Mouse (Mus musculus) forebrain, embryonic 14.5 days (tissue): Measurements from ENCODE around the gene Odf3b. TPM values are rescaled to one million over a fixed set of nuclear protein-coding genes. Genes with fewer than 3 reads are reported as not detected.
A peak's percentile ranks its signal among the peaks of the same experiment; 100 is the strongest.

Source experiments
- ATAC-seq: fragments of 200-750 bp; cut with Nextera tagmentation; 2 replicates; pipeline ENCODE4 v1.8.0; 2017; ENCODE audit warnings: mild to moderate bottlenecking, moderate library complexity
- DNase-seq: peaks from one replicate; pipeline ENCODE4 v3.0.0-alpha.2; 2015; ENCODE audit warnings: low spot score
- H3K27ac ChIP-seq: fragments of 300-500 bp; sonication (generic); 2 replicates; pipeline ENCODE4 v1.5.1; 2014; ENCODE audit warnings: low read depth, mild to moderate bottlenecking, control low read depth, low read length, moderate library complexity
- H3K27me3 ChIP-seq: fragments of 300-500 bp; sonication (generic); replicated peaks from 2 replicates; pipeline ENCODE4 v1.6.1; 2014; ENCODE audit warnings: low read length, control low read depth, mixed read lengths; ENCODE audit not compliant: control insufficient read depth, insufficient read depth
- H3K36me3 ChIP-seq: fragments of 300-500 bp; sonication (generic); 2 replicates; pipeline ENCODE4 v1.6.1; 2014; ENCODE audit warnings: low read length, control low read depth; ENCODE audit not compliant: control insufficient read depth, insufficient read depth
- H3K4me1 ChIP-seq: fragments of 300-500 bp; sonication (generic); 2 replicates; pipeline ENCODE4 v1.6.1; 2014; ENCODE audit warnings: antibody characterized with exemption, low read length, control low read depth; ENCODE audit not compliant: control insufficient read depth, insufficient read depth
- H3K4me2 ChIP-seq: fragments of 300-500 bp; sonication (generic); 2 replicates; pipeline ENCODE4 v1.6.1; 2014; ENCODE audit warnings: mild to moderate bottlenecking, control low read depth, low read length
- H3K4me3 ChIP-seq: fragments of 300-500 bp; sonication (generic); 2 replicates; pipeline ENCODE4 v1.5.1; 2014; ENCODE audit warnings: low read depth, low read length, control low read depth
- H3K9ac ChIP-seq: fragments of 300-500 bp; sonication (generic); 2 replicates; pipeline ENCODE4 v1.6.1; 2014; ENCODE audit warnings: mild to moderate bottlenecking, low read length, control low read depth, moderate library complexity
- H3K9me3 ChIP-seq: fragments of 300-500 bp; sonication (generic); replicated peaks from 2 replicates; pipeline ENCODE4 v1.6.1; 2016; ENCODE audit warnings: low read length, control low read depth, mixed read lengths; ENCODE audit not compliant: control insufficient read depth
- WGBS: fragments of 180-500 bp; shearing (Covaris S2); extraction: QIAGEN DNeasy Blood & Tissue Kit; methylation state at CpG from one replicate; pipeline ENCODE4 v1.1.7; 2014; 5-methylcytosine and 5-hydroxymethylcytosine counted together
- polyA plus RNA-seq: library from polyadenylated mRNA; unstranded; fragments of >200 nt; fragmentation: Nextera tagmentation; extraction: Ambion mirVana; gene quantifications from 2 replicates; pipeline ENCODE4 v1.2.1, GENCODE M21; 2014

The Odf3b gene
- polyA plus RNA-seq, 1 experiment from 2014 or later: 2.9 TPM

DNA sequence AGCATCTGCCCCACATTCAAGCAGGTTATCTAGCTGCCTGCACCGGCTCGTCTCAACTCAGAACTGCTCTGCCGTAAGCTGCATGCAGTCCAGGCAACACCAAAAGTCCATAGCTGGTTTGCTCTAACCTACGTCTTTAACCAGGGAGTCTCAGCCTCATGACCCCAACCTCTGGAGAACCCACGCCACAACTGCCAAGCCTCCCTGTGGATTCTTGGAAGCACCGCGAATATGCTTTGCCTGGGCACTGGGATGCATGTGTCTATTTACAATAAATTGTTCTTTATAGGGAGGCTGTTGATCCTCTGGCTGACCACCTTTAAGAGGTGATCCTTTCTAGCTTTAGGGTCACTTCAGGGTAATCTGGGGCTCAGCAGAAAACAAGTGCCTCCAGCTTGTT, 6.5 kb downstream of the Odf3b start:
- Histone ChIP-seq H3K9ac (0 out of 2 replicates have a peak overlapping the region, but pooled peaks have one; percentile 84), H3K27ac (no peak overlapping the region), H3K27me3 (peaks cover 15% of the 10 kb centered on the region), H3K4me3 (peak overlapping the region; percentile 71), H3K9me3 (no peaks in the 10 kb centered on the region), H3K4me2 (peak overlapping the region; percentile 87), H3K4me1 (peaks cover 2% of the 10 kb centered on the region; the same call in 1 of the 2 replicates), H3K36me3 (peaks cover 54% of the 10 kb centered on the region)
- DNase-seq: no peak
- no peak for ATAC-seq
- 89% methylated on average over 7 of the region's 7 CpGs for WGBS

DNA sequence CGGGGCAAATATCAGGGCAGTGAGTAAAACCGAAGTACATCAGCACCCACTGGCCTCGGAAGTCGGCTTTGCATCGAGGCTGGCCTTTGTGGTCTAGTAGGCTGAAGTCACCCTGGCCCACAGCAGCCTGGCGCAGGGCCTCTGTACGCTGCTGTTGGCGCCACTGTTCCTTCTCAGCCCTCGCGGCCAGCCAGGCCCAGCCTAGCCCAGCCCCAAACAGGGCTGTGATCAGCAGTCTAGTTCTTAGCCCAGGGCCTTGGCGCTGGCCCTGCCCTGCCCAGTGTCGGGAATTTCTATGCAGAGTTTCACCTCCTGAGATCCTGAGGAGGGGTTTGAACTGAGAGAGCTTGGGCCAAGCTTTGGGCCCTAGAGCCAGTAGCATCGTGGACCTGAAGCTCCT, 7.0 kb downstream of the Odf3b start:
- Histone ChIP-seq H3K27ac (no peak overlapping the region), H3K4me3 (no peak overlapping the region), H3K9ac (no peak overlapping the region), H3K36me3 (peaks cover 59% of the 10 kb centered on the region), H3K4me1 (peaks cover 2% of the 10 kb centered on the region; the same call in 1 of the 2 replicates), H3K9me3 (no peaks in the 10 kb centered on the region), H3K4me2 (no peak overlapping the region), H3K27me3 (peaks cover 11% of the 10 kb centered on the region)
- DNase-seq: no peak
- ATAC-seq: no peak
- 85% methylated on average over 13 of the region's 13 CpGs for WGBS

DNA sequence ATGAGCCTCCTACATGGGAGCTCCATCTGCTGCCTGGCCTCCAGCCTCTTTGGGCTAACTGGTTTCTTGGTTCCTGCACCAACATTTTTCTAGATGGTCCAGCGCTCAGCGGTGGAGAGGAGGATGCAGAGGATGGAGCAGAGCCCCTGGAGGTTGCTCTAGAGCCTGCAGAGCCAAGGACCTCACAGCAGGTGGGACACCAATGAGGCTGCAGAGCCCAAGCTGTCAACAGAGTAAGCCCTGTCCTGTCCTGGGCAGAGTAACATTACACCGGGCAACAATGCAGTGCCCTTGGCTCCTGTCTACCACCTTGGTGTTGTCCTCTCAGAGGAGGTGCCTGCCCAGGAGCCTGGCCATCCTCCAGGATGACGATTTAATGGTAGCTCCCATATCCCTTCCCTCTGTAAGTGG, 13.9 kb downstream of the Odf3b start:
- Histone ChIP-seq H3K36me3 (peaks cover 99% of the 10 kb centered on the region), H3K4me2 (no peak overlapping the region), H3K4me3 (no peak overlapping the region), H3K9me3 (no peaks in the 10 kb centered on the region), H3K9ac (no peak overlapping the region), H3K27ac (no peak overlapping the region), H3K27me3 (no peaks in the 10 kb centered on the region), H3K4me1 (no peaks in the 10 kb centered on the region)
- DNase-seq (no peak), ATAC-seq (no peak)
- WGBS: 89% methylated on average over 4 of the region's 4 CpGs

DNA sequence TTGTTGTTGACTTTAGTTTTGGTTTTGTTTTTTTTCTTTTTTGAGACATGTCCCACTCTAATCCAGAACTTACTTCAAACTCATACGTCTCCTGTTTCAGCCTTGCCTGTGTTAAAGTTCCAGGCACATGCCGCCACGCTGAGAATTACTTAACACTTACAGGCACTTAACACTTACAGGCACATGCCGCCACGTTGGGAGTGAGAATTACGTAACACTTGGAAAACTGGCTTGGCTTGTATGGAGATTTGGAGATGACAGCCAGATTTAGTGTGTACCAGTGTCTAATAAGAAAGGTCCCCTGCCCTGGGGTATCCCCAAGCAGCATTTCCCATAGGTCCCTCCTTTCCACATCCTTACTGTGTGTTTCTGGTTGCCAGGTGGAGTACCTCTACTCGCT, 16.0 kb downstream of the Odf3b start:
- DNase-seq: no peak
- Histone ChIP-seq H3K4me3 (no peak overlapping the region), H3K4me1 (no peaks in the 10 kb centered on the region), H3K27ac (no peak overlapping the region), H3K9me3 (no peaks in the 10 kb centered on the region), H3K27me3 (no peaks in the 10 kb centered on the region), H3K36me3 (peaks cover 81% of the 10 kb centered on the region), H3K4me2 (no peak overlapping the region), H3K9ac (no peak overlapping the region)
- WGBS: 92% methylated on average over 7 of the region's 7 CpGs
- ATAC-seq: no peak

DNA sequence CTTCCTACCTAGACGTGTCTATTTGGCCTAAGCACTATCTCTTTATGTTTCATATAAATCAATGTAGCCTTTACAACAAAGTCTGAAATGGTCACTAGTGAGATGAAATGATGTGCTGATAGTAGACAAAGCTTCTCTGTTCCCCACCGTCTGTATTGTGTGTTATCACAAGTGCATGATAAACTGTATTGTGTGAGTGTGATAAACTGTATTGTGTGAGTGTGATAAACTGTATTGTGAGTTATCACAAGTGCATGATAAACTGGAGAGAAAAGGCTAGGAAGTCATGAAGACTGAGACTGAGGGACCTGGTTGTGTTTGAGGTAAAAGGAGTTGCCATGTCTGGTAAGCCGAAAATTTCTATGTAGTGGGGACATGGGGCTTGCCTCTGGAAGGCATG, 20.3 kb downstream of the Odf3b start:
- no peak for ATAC-seq

DNA sequence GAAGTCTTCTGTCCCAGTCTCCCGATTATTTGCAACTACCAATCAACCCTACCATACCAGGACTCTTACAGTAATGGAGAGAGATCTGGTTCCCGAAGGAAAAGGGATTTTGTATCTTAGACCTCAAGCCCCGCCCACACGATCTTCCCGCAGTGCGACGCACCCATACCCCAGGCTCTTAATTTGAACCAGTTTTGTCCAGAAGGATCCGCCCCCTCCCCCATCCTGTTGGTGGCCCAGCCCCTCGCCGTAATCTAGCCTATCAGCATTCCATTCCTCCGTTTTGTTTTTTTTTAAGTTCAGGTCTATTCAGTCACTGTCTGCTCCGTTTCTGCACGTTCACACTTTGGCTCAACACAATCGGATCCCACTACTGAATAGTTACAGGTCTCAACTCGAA, 22.7 kb downstream of the Odf3b start:
- H3K9ac ChIP-seq: peak overlapping the region; percentile 83
- 0% methylated on average over 15 of the region's 15 CpGs for WGBS
- peak overlapping the region; percentile 78 for H3K4me2 ChIP-seq
- peaks cover 14% of the 10 kb centered on the region for H3K4me1 ChIP-seq
- H3K27ac ChIP-seq: peak overlapping the region; percentile 46
- DNase-seq: peak; percentile 93
- peak; percentile 60 for ATAC-seq
- H3K27me3 ChIP-seq: no peaks in the 10 kb centered on the region
- peaks cover 41% of the 10 kb centered on the region for H3K36me3 ChIP-seq
- peak overlapping the region; percentile 83 for H3K4me3 ChIP-seq
- H3K9me3 ChIP-seq: no peaks in the 10 kb centered on the region

More for the DNA sequence above, 20.3 kb downstream of the Odf3b start:
- Histone ChIP-seq H3K27me3 (no peaks in the 10 kb centered on the region), H3K27ac (no peak overlapping the region), H3K9ac (no peak overlapping the region), H3K36me3 (peaks cover 41% of the 10 kb centered on the region), H3K4me2 (no peak overlapping the region), H3K4me3 (no peak overlapping the region), H3K9me3 (no peaks in the 10 kb centered on the region), H3K4me1 (peaks cover 14% of the 10 kb centered on the region)
- DNase-seq: no peak
- 88% methylated on average over 3 of the region's 3 CpGs for WGBS

DNA sequence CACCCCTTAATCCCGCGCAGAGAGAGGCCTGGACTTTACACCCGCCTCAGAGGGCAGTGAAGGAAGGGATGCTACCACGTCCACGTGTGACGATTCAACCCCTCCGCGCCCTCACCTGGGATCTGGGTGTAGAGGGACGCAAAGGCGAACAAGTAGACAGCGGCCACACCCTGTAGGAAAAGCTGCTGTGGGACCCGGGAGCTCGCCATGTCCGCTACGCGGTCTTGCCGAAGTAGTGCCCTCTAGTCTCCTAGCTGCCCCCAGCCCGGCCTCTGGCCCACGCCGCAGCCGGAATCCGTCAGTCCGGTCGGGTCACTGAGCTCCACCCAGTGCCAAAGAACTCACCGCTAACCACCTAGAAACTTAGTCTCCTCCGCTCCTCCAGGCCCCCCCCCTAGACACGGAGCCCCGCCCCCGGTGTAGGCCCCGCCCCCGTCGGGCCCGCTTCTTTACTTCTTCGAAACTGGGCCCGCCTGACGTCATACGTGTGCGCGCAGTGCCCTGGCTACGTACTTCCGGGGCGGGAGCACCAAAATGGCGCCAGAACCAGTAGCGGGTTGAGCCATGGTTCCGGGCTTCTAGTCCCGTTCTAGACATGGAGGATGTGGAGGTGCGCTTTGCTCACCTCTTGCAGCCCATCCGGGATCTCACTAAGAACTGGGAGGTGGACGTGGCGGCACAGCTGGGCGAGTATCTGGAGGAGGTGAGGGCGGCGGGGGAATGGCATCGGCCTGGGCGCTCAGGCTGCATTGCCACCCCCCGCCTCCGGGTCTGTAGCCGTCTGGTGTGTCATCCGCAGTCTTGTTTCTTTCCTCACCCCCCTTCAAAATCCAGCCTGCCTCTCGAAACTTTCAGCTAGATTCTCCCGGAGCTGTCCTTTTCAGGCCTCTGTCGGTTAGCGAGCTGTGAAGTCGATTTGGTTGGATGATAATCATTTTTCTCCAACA, 23.6 kb downstream of the Odf3b start, which contains the start of the genes Lmf2 and Ncaph2:
Lmf2 (minus strand) TSS at position 419 of the 947 bp plus-strand sequence.
Ncaph2 (plus strand) TSS at position 479 of the 947 bp plus-strand sequence.
- Histone ChIP-seq H3K27ac (peak within 1 kb of the TSS; percentile 46), H3K36me3 (peaks cover 41% of the 10 kb centered on the region), H3K4me3 (peak within 1 kb of the TSS; percentile 83), H3K27me3 (no peaks in the 10 kb centered on the region), H3K9ac (peak within 1 kb of the TSS; percentile 83), H3K9me3 (no peaks in the 10 kb centered on the region), H3K4me2 (peak within 1 kb of the TSS; percentile 78), H3K4me1 (peaks cover 14% of the 10 kb centered on the region)
- ATAC-seq (peak; percentile 93), DNase-seq (peak; percentile 98)
- under 1% methylated on average over 63 of the region's 64 CpGs for WGBS

DNA sequence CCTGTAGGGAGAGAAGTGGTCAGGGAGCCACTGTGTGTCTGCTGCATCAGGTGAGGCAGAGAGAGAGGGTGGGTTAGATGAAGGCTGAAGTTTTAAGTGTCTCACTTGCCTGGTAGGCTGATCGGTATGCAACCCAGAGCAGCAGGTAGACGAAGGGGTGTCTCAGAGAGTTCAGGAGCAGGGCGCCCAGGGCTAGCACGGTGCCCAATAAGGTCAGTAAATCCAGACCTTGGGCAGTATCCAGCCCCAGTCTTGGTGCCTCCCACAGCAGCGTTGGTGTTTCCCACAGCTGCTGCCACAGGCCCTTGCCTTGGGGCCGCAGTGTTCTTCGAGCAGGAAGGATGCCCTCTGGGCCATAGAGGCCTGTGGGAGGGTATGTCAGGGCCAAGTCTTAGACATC, 24.6 kb downstream of the Odf3b start:
- no peak overlapping the region for H3K27ac ChIP-seq
- peak overlapping the region; percentile 83 for H3K9ac ChIP-seq
- peak overlapping the region; percentile 83 for H3K4me3 ChIP-seq
- H3K4me1 ChIP-seq: peaks cover 14% of the 10 kb centered on the region
- WGBS: 80% methylated on average over 7 of the region's 7 CpGs
- no peaks in the 10 kb centered on the region for H3K9me3 ChIP-seq
- no peaks in the 10 kb centered on the region for H3K27me3 ChIP-seq
- ATAC-seq: no peak
- DNase-seq: no peak
- peaks cover 48% of the 10 kb centered on the region for H3K36me3 ChIP-seq
- H3K4me2 ChIP-seq: peak overlapping the region; percentile 73

DNA sequence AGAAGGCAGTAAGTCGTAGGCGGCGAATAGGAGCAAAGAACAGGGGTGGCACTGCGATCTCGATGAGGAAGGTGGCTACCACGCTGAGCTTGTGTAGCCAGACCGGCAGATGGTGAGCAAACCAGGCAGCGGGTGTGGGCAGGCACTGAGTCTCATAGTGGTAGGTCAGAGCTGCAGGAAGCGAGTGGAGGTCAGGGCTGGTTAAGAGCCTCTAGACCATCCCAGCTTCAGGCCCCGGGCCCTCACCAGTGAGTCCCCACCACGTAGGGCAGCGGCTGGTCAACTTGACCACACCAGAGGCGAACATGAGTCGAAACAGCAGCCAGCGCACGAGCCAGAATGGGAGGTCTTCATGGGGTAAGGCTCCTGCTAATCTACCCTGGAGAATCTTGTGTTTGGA, 25.2 kb downstream of the Odf3b start:
- WGBS: 96% methylated on average over 16 of the region's 16 CpGs
- H3K4me1 ChIP-seq: peaks cover 14% of the 10 kb centered on the region
- no peak for DNase-seq
- H3K36me3 ChIP-seq: peaks cover 49% of the 10 kb centered on the region
- no peak overlapping the region for H3K4me3 ChIP-seq
- ATAC-seq: no peak
- H3K27ac ChIP-seq: no peak overlapping the region
- no peak overlapping the region for H3K4me2 ChIP-seq
- H3K9me3 ChIP-seq: no peaks in the 10 kb centered on the region
- H3K9ac ChIP-seq: no peak overlapping the region; the same call in 1 of the 2 replicates
- no peaks in the 10 kb centered on the region for H3K27me3 ChIP-seq
